Mouse (Mus musculus) E14TG2a.4 (cell line): ENCODE data around the gene Hbb-bs.
"Not testable (repeated sequence)": the region's sequence is repeated elsewhere in the genome, so short reads cannot be mapped to it uniquely, and the experiment has no call there.

Source experiments
- H3K27me3 ChIP-seq: 2 replicates; pipeline ENCODE4 v1.6.1; 2014; ENCODE audit warnings: low read length, control low read depth; ENCODE audit not compliant: insufficient read depth
- H3K36me3 ChIP-seq: 2 replicates; pipeline ENCODE4 v1.6.1; 2014; ENCODE audit warnings: low read length, control low read depth; ENCODE audit not compliant: insufficient read depth
- H3K4me1 ChIP-seq: replicated peaks from 2 replicates; pipeline ENCODE4 v1.6.1; 2014; ENCODE audit warnings: low read depth, low read length, control low read depth
- H3K4me3 ChIP-seq: replicated peaks from 2 replicates; pipeline ENCODE4 v1.5.1; 2014; ENCODE audit warnings: mild to moderate bottlenecking, low read length
- H3K9me3 ChIP-seq: 2 replicates; pipeline ENCODE4 v1.6.1; 2014; ENCODE audit warnings: low read length, control low read depth
- CTCF ChIP-seq: conservative IDR thresholded peaks from 2 replicates; pipeline ENCODE4 v1.5.1; 2014; ENCODE audit warnings: low read length
- NANOG ChIP-seq: IDR thresholded peaks from 2 replicates; pipeline ENCODE4 v1.6.1; 2014; ENCODE audit warnings: borderline replicate concordance, low read length, mixed read lengths
- POU5F1 ChIP-seq: IDR thresholded peaks from 2 replicates; pipeline ENCODE4 v1.6.1; 2014; ENCODE audit warnings: low read length, borderline replicate concordance

Hbb-bs gene

GRCm38 (mm10) chr7:103808971-103809800, 18.7 kb downstream of the Hbb-bs start:
- Histone ChIP-seq H3K4me1 (no peaks in the 10 kb centered on the region), H3K27me3 (no peaks in the 10 kb centered on the region), H3K9me3 (no peaks in the 10 kb centered on the region), H3K4me3 (no peak overlapping the region), H3K36me3 (no peaks in the 10 kb centered on the region)
- TF ChIP-seq CTCF (no peak), NANOG (no peak), POU5F1 (no peak)

- not testable (repeated sequence) for H3K36me3 ChIP-seq, H3K4me3 ChIP-seq, H3K4me1 ChIP-seq, H3K9me3 ChIP-seq, H3K27me3 ChIP-seq
Observed at GRCm38 (mm10) chr7:103808120-103808519, 19.8 kb downstream of the Hbb-bs start.

DNA sequence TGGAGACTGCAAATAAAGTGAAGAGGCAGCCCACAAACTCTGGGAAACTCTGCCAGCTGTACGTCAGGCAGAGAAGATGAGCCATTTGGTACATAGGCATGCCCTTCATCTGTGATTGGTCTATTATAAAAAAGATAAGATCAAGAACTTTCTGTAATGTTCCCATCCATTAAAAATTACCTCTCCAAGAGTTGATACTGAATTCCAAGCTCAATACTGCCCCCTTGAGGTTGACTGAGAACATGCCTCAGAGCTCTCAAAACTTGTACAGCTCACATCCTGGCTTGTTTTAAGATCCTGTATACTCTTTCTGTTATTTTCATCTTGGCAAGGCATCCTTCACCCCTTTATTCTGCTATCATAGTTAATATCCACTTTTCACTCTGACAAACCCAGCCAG, 21.0 kb downstream of the Hbb-bs start:
- TF ChIP-seq CTCF: peak; percentile 32
- TF ChIP-seq POU5F1: no peak
- TF ChIP-seq NANOG: no peak
- no peak overlapping the region for H3K4me3 ChIP-seq
- no peaks in the 10 kb centered on the region for H3K36me3 ChIP-seq
- H3K9me3 ChIP-seq: peaks cover 7% of the 10 kb centered on the region
- H3K4me1 ChIP-seq: no peaks in the 10 kb centered on the region
- no peaks in the 10 kb centered on the region for H3K27me3 ChIP-seq

GRCm38 (mm10) chr7:103792669-103793388, 35.1 kb downstream of the Hbb-bs start:
- Histone ChIP-seq H3K4me1 (no peaks in the 10 kb centered on the region), H3K9me3 (peaks cover 5% of the 10 kb centered on the region), H3K27me3 (no peaks in the 10 kb centered on the region), H3K4me3 (no peak overlapping the region), H3K36me3 (no peaks in the 10 kb centered on the region)
- TF ChIP-seq CTCF (no peak), NANOG (no peak), POU5F1 (no peak)

- no peaks in the 10 kb centered on the region for H3K27me3 ChIP-seq
- peaks cover 5% of the 10 kb centered on the region for H3K9me3 ChIP-seq
- no peaks in the 10 kb centered on the region for H3K4me1 ChIP-seq
- no peak within 1 kb of the TSS for H3K4me3 ChIP-seq
- TF ChIP-seq NANOG (no peak), CTCF (no peak), POU5F1 (no peak)
- no peaks in the 10 kb centered on the region for H3K36me3 ChIP-seq
Observed at GRCm38 (mm10) chr7:103791721-103792120, 36.2 kb downstream of the Hbb-bs start, which contains the start of gene Olfr67. Olfr67 (minus strand) TSS chr7:103791821.

- Histone ChIP-seq H3K4me1 (no peaks in the 10 kb centered on the region), H3K27me3 (no peaks in the 10 kb centered on the region), H3K9me3 (no peaks in the 10 kb centered on the region), H3K36me3 (no peaks in the 10 kb centered on the region), H3K4me3 (no peak within 1 kb of the TSS)
- TF ChIP-seq NANOG (no peak), CTCF (no peak)
Observed at GRCm38 (mm10) chr7:103779598-103779997, 48.3 kb downstream of the Hbb-bs start, which contains the start of gene Olfr68. Olfr68 (minus strand) TSS chr7:103779698.

DNA sequence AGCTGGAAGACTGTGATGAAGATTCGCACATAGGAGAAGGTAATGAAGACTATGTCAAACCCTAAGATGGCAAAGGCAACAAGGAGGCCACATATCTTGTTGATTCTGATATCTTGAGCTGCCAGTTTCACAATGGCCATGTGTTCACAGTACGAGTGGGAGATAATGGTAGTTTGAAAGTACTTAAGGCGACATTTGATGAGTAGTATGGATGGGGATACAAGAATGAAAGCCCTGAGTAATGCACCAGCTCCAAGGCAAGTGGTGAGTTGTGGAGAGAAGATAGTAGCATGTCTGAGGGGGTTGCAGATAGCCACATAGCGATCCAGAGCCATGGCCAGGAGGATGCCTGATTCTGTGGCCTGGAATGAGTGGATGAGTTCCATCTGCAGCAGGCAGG, 50.2 kb downstream of the Hbb-bs start:
- not testable (repeated sequence) for H3K4me1 ChIP-seq, H3K36me3 ChIP-seq, H3K4me3 ChIP-seq, H3K27me3 ChIP-seq, H3K9me3 ChIP-seq
